Mouse (Mus musculus) T-cell, adult 2 months (primary cell): Measurements from ENCODE around the gene Mapkap1.

ENCODE experiments used
- DNase-seq: peaks from one replicate; pipeline ENCODE4 v3.0.0; 2022; ENCODE audit warnings: low spot score

Mapkap1 gene

DNA sequence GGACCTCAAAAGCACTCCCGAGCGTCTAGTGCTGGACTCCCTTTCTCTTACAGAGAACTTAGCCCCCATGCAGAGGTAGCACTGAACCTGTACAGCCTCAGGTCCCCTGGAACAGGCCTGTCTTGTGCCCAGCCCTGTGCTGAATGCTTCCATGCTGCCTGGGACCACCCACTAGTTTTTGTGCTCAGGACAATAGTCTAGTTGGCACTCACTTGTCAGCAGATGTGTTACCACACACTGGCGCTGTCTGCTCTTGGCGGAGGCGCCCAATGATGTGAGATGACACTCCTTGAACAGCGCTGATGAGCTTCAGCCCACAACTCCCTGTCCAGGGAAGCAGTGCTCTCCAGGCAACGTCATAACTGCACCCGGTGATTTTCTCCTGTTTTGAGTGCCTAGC, 182.0 kb downstream of the Mapkap1 start:
- DNase-seq = no peak

DNA sequence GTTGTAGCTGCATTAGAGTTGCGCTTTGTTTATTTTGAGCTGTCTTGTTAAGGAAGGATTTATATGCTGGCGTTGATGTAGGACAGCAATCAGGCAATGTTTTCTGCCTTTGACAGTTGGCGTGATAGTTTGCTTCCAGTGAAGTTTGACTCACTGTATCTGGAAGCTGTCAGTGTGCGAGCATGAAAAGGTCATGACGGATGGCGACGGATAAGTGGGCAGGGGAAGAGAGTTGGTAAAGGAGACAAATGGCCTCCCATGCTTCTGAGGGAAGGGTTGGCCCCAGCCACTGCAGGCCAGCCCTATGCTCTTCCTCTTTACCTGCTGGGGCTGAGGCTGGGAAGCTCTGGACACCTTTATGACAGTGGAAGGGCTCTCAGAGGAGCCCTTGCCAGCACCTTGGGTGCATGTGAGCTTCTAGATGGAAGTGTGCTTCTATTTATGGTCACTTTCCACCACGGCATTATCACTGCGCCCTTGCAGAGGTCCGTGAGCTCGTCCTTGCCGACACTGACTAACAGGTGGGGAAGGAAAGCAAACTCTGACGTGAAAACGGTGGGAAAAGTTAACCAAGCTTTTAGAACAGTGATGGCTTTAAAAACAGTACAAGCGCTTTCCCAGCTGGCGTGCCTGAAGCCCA, 185.3 kb downstream of the Mapkap1 start:
- DNase-seq = no peak

DNA sequence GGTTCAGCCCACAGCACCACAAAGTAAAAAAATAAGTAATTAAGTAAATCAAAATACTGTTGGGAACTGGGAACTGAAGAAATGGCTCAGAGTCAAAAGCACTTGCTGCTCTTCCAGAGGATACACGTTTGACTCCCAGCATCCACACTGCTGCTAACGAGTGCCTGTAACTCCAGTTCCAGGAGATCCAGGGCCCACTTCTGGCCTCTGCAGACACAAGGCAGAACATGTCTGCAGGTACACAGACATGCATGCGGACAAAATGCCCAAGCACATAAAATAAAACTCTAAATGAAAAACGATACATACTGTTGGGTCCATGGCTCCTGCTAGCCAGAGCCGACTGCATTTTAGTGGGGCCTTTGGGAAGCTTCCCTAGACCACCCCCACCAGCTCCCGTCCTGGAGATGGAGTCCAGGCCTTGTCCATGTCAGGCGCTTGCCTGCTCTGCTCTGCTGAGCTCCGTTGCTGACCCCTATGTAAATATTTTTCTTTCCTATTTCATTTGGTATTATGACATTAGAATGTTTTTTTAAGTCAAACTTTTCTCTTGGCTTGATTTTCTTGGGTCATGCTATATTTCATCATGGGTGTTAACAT, 185.9 kb downstream of the Mapkap1 start:
- DNase-seq = no peak

DNA sequence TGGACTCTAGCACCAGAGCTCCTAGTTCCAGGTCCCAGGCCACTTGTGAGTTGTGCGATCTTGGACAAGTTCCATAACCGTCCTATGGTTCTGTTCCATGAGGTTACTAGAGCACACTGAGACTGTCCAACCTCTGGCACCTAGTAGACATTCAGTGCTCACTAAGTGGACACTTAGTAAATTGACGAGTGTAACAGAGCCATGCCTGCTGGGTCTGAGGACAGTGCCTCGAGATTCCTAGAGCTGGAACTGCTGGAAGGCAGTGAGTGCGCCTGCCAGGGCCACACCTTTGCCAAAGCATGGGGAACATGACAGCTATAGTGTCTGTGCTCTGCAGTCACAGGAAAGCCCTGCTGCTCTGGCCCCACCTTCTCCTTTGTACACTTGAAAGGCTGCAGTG, 187.4 kb downstream of the Mapkap1 start:
- DNase-seq = no peak

DNA sequence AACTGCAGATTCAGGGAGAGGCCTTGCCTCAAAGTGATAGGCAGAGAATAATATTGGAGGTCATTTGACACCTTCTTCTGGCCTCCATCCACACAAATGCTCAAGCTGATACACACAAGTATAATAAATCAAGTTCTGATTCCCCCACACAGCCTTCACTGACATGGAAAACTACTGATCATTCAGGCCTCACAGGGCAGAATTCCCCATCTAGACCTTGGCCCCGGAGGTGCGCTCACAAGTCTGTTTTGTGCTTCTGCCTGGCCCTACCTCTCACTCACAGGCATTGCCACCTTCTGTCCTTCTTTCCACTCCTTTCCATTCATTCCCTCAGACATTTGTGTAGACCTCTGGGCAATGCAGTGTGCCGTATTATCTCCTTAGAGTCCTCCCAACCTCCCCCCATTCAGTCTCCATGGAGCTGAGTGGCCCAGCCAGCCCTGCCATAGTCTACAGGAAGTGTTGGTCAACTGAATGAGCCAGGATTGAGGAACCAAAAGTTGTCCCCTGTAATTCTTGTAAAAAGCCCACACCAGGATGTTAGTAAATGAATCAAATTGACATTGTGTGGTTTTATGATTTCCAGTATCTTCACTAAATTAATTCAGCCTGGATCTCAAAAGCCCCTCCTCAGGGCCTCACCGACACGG, 193.2 kb downstream of the Mapkap1 start:
- DNase-seq = no peak

DNA sequence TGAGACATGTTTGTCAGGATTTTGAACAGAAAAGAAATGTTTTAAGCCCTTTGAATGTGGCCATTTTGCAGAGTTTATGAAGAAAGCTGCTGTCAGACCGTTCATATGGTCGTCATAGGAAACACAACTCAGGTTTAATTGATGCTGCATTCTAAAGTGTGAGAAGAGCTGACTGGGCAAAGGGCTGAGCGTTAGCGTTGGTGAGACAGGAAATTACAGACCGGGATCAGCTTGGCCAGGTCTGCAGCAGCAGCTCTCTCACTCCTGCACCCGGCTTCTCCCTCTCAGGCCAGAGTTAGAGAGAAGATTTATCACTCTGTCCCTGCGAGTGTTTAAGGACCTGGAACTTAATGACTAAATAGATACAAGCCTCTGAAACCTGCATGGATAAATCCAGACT, 194.2 kb downstream of the Mapkap1 start:
- no peak for DNase-seq

DNA sequence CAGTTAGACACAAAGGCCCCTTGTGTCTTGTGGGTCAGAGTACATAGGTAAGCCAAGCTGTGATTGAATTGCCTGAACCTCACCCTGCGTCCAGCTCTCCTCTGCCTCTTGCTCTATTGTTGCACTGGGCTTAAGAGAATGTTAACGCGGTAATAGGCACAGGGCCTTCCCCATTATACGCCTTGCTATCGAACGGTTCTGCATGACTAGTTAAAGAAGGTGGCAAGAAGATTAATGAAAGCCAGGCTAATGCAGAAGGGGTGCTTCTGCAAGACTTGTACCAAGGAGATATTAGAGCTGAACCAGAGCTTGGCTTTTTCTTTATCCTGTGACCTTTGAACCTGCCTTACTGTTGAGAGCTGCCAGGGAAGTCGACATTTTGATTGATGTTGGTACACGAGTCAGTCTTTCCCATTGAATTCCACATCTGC, 195.6 kb downstream of the Mapkap1 start:
- no peak for DNase-seq

DNA sequence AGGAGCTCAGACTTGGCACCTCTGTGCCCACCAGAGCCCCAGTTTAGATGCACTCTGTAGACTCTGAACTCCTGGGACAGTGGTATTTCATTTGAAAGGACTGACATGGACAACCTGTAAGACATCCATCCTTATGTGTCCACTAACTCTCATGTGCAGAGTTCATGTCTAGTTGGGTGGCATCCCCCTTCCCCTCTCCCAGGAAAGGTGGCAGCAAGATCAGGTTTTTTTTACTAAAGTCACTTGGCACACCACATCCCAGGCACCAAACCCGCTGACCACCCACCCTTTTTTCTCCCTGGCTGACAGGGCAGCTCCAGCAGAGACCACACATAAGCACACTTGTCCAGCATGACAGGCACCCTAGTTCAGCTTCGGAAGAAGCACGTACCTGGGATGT, 196.3 kb downstream of the Mapkap1 start:
- DNase-seq = no peak

DNA sequence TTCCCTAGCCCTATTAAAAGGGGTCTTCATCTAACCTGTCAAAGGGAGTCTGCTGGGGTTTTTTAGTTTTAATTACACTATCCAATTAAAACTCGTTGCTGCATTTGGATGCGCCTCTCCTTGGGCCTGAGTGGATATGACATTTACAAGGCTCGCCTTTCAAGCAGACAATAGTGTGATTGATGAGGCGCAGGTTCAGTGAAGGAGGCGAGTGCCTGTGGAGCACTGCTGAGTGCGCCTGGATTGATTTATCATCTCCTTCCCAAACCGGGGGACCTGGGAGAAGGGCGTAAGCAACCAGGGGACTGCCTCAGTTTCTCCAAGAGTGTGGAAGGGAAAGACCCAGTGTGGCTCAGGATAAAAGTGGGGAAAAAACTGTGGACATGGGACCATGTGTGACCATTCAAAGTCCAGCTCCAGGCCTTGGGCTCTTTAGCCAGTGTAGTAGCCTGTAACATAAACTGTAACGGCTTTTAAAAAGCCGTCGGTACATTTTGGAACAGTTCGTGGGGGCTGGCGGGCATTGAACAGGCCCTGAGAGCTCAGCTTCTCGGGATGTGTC, 197.2 kb downstream of the Mapkap1 start:
- no peak for DNase-seq

DNA sequence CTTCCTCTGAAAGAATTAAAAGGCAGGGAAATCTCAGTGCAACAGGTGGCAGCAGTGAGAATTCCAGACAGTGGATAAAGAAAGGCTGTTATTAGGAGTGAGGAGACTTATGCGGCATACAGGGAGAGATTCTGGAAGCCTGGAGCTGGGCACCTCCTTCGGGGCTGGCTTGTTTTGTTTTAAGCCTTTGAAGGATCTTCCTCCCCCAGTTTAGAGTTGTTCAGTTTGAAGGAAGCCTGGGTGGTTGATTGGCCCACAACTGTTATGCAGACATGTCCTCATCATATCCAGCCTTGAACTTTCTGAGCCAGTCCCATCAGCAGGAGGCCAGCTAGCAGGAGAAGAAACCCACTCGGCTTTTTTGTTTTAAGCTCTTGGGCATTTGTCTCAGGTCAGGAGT, 198.5 kb downstream of the Mapkap1 start:
- no peak for DNase-seq

DNA sequence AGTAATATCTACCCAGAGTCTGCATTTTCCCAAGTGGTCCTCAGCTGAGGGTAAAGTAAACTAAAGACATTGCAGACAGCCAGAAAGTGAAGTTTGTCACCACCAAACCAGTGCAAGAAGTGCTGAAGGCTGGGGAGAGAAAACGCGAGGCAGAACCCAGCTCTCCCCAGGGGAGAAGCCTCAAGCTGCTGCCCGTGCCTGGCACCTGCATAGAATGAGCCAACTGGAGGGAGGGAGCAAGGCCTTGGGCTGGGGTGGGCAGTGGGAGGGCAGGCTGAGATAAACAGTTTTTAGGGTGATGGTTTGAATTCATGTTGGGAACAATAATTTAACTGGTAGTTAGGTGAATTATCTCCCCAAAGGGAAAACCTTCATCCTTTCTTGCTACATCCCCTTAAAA, 202.3 kb downstream of the Mapkap1 start:
- no peak for DNase-seq

DNA sequence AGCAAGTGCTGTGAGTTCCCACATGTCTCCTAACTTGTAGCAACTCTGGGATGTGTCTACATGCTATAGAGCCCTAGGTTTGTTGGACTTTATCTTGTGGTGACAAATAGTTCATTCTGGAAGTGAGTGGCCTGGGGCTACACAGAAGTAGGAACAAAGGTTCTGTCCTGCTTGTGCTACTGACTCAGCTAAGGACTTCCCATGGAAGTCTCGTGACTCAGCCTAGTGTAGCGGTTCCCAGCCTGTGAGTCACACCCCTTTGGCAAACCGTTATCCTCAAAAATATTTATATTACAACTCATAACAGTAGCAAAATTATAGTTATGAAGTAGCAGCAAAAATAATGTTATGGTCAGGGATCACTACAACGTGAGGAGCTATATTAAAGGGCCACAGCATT, 202.9 kb downstream of the Mapkap1 start:
- DNase-seq = no peak

DNA sequence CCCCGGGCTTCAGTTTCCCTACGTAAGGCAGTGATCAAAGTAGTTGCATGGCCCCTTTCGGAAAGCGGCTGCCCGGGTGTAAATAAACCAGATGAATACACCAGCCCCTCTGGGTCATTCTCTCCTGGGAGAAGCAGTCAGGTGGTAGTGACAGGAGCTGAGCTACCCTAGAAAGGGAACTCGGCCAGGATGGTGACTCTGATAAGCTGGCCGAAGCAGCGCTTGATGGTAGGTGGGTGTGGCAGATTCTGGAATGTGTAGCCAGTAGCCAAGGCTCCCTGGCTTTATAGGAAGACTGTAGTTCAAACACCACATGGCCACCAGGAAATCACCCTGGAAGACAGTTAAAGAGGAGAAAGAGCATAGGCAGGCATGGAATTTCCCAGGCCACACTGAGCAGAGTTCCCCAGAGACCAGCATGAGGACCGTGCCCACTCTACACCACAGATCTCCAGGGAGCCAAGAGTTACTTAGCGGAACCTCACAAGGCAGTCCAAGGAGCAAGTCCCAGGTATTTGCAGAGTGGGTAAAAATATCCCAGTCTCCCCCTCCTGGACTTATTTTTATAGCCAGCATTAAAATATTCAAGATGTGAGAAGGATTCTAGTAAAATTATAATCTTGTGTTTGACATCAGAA, 214.3 kb downstream of the Mapkap1 start:
- DNase-seq = no peak

DNA sequence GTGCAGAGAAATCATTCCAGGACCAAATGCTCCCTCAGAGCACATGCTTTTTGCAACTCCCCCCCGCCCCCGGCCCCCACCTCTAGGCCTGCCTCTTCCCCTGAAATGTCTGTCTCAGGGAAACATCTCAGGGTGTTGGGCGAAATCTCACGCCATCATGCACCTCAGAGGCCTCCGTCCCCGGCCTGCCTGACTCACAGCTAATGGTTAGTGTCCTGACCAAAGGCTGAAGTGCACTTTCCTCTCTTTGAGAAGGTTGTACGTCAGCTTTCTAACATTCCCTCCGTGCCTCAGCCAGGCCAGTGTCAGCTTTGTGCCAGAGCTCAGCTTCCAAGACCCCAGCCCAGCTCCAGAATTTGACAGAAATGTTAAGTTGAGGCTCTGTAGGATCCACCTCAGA, 214.9 kb downstream of the Mapkap1 start:
- DNase-seq = no peak

DNA sequence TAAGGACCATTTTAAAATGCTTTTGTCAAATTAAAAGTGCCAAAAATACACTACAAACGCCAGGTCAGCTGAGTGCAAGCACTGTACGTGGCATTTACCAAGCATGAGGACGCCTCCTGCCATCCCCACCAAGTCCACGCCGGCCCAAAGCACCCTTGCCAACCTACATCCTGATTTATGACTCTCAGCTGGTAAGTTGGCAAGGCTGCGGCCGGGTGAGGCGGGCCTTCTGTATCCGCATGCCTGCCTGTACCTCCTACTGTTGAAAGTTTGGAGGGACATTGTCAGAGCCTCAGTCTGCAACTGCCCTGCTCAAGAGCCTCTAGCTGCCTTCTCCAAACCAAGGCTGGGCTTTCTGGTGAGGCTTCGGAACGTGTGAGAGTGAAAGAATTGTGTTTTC, 215.9 kb downstream of the Mapkap1 start:
- DNase-seq = no peak

DNA sequence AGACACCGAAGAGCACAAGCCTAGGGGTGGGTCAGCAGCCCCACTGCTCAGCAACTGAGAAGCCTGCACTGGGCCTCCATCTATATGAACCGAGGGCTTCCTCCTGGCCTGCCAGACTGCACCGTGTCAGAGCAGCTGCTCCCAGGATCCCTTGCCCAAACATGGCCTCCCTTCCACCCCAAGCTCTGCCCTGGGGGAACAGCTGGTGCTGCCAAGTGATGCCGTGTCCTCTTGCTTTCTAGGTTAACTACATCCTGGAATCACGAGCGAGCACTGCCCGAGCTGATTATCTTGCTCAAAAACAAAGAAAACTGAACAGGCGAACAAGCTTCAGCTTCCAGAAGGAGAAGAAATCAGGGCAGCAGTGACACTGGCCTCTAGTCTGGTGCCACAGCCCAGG, 216.6 kb downstream of the Mapkap1 start:
- DNase-seq = no peak

DNA sequence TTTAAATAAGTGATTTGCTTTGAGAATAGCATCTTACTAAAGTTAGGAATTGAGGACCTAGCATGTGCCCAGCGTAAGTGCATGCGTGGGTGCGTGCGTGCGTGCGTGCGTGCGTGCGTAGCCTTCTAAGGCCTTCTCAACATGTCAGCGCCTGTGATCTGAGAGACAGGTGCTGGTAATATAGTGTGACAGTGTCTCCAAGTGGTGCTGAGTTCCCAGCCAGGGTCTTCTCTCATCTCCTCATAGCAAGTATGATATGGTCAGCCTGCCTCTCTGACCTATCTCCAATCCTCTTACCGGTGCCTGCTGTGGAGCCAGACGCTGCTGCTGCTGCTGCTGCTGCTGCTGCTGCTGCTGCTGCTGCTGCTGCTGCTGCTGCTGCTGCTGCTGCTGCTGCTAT, 217.5 kb downstream of the Mapkap1 start:
- DNase-seq = no peak

DNA sequence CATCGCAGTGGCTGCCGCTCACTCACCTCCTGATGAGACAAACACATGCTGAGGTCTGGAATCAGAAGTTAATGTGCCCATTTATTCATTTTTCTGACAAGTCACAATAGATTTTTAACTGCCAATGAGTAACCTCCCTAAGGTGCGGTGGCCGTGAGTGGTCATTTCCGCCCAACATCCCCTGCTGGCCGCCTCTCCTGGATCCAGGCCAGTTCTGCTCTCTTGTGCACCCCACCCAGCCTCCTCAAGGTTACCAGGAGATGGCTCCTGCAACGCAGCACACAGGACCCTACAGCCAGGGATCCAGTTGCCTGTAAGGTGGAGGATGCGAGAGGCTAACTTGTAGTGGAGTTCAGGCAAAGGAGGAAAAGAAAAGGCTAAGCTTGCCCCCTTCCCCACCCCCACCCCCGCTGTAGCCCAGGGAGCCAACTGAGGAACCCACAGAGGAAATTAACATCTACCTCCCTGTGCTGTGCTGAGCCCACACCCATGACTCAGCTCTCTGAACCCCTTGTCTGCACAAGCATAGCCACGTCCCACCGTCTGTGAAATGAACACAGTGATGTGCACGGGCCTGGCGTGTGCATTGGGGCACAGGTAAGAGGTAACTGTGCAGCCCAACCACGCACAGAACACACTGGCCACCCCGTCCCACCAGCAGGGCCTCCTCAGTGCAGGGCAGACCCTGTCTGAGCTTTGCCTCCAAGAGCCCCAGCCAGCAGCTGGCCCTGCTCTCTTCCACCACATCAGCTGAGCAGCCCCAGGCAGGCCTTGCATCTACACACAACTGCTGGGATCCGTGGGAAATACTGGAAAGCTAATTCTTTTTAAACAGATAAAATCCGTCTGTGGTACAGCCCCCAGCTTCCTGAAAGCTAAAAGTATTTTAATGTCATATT, 221.0 kb downstream of the Mapkap1 start:
- DNase-seq = no peak

DNA sequence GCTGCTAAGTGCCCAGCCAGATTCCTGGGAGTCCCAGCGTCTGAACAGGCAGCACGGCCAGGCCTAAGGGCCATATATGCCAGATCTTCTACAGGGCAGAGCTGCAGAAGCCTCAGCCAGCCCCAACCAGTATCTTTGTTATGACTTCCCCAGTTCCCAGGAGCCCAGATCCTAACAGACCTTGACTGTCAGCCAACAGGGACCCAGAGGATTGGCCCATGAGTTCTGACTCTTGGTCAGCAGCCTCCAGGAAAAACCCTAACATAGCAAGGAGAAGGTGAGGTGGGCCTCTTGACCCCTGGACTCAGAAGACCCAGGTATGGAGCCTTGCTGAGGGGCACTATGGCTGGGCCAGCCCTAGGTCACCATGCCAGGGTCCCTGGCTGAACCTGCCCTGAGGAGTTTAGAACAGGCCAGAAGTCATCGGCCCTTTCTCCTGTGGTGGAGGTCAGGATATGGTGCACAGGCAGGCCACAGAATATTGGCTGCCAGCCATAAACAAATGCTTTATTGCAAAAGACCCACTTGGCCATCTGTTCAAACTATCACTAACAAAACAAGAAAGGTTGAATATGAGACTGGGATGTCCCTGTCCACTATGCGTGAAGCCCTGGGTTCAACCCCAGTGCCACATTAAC, 222.5 kb downstream of the Mapkap1 start:
- DNase-seq = no peak

DNA sequence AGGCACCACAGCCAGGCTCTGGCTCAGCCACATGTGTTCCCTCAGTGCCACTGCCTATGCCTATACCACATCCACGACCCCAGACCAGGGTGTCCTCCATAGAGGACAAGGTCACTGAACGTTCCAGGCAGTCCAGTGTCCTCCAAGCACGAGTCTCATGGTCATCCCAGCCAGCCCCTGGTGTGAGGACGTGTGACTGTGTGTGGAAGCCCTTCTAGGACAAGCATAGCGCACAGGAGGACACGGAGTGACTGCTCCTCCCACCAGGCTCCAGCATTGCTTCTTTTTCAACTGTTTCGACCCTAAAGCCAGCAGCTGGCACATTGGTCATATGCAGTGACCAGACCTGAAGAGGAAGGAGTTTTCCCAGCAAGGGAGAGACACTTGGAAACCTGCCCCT, 223.2 kb downstream of the Mapkap1 start:
- DNase-seq = no peak

DNA sequence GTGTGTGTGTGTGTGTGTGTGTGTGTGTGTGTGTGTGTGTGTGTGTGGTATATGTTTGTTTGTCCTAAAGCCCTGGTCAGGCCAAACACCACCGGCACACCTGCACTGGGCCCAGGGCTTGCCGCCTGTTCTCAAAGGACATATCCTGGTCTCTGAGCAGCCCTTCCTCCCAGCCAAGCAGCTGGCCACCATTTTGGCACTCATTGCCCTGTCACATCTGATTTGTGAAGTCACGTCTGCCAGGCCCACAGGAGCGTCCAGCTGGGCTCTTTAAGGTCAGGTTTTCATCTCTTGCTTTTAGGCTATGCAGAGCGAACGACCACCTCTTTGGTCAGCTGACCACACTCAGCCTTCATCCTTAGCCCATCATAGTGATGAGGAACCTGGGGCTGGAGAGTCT, 223.9 kb downstream of the Mapkap1 start:
- DNase-seq = no peak
